Mouse (Mus musculus) erythroid progenitor cell, adult 5-6 weeks (primary cell): Measurements from ENCODE around the gene Ptgis. TPM values are rescaled to one million over a fixed set of nuclear protein-coding genes. Genes with fewer than 3 reads are reported as not detected.

Experiments
- ATAC-seq: replicated peaks from 2 replicates; pipeline ENCODE4 v1.8.0; 2016; ENCODE audit warnings: moderate number of reproducible peaks, mild to moderate bottlenecking, moderate TSS enrichment, inconsistent platforms; ENCODE audit not compliant: poor library complexity, low FRiP score, severe bottlenecking
- total RNA-seq, 2 experiments: library from RNA; stranded (forward) in 1 of 2; stranded (reverse) in 1 of 2; fragments of 150-400 nt in 1 of 2; fragments of 186-747, 209-891 nt in 1 of 2; gene quantifications; 2 replicates each; pipeline versions ENCODE4 v1.2.3 to v1.2.4; 2015 to 2017; ENCODE audit warnings: low replicate concordance in 2 of 2

Gene Ptgis
- total RNA-seq (2015; ENCODE audit: low replicate concordance) (not detected in 2 replicates), total RNA-seq (2017; ENCODE audit: low replicate concordance) (not detected in 2 replicates)

- ATAC-seq, result no peak
Measured at GRCm38 (mm10) chr2:167240008-167240964, at the start of gene Ptgis. Gene Ptgis, minus strand, starts transcription at chr2:167240604.

- no peak for ATAC-seq
Measured at GRCm38 (mm10) chr2:167281461-167281860, 41.1 kb upstream of the Ptgis start.

- peak; percentile 45; the same call in 1 of the 2 replicates for ATAC-seq
Measured at GRCm38 (mm10) chr2:167280986-167281310, 40.5 kb upstream of the Ptgis start.

- ATAC-seq, result peak; percentile 87
Measured at GRCm38 (mm10) chr2:167280090-167280985, 39.9 kb upstream of the Ptgis start.

- ATAC-seq, result peak; percentile 67; the same call in 1 of the 2 replicates
Measured at GRCm38 (mm10) chr2:167278751-167279526, 38.5 kb upstream of the Ptgis start.

GRCm38 (mm10) chr2:167278011-167278410 is 37.6 kb upstream of the Ptgis start:
- ATAC-seq, result no peak

GRCm38 (mm10) chr2:167277026-167277425 is 36.6 kb upstream of the Ptgis start:
- no peak for ATAC-seq

- no peak for ATAC-seq
Measured at GRCm38 (mm10) chr2:167275856-167276255, 35.5 kb upstream of the Ptgis start.

GRCm38 (mm10) chr2:167274713-167275465 is 34.5 kb upstream of the Ptgis start:
- ATAC-seq, result no peak

- no peak for ATAC-seq
Measured at GRCm38 (mm10) chr2:167273206-167273740, 32.9 kb upstream of the Ptgis start.

- no peak for ATAC-seq
Measured at GRCm38 (mm10) chr2:167272706-167273105, 32.3 kb upstream of the Ptgis start.

GRCm38 (mm10) chr2:167271121-167271521 is 30.7 kb upstream of the Ptgis start:
- no peak for ATAC-seq

- ATAC-seq, result no peak
Measured at GRCm38 (mm10) chr2:167270496-167270895, 30.1 kb upstream of the Ptgis start.

- ATAC-seq, result no peak
Measured at GRCm38 (mm10) chr2:167268721-167269120, 28.3 kb upstream of the Ptgis start.

GRCm38 (mm10) chr2:167268411-167268690 is 27.9 kb upstream of the Ptgis start:
- no peak for ATAC-seq

- no peak for ATAC-seq
Measured at GRCm38 (mm10) chr2:167267531-167268410, 27.4 kb upstream of the Ptgis start.

GRCm38 (mm10) chr2:167266231-167266630 is 25.8 kb upstream of the Ptgis start:
- ATAC-seq, result no peak

GRCm38 (mm10) chr2:167265806-167266205 is 25.4 kb upstream of the Ptgis start:
- ATAC-seq, result no peak
